Mouse (Mus musculus): ENCODE results near the gene Btbd11. TPM values are rescaled to one million over a fixed set of nuclear protein-coding genes. Genes with fewer than 3 reads are reported as not detected.

Gene Btbd11
- 2.4 and 2.9 TPM in 2 replicates for polyA plus RNA-seq (2012; rRNA removed)

DNA sequence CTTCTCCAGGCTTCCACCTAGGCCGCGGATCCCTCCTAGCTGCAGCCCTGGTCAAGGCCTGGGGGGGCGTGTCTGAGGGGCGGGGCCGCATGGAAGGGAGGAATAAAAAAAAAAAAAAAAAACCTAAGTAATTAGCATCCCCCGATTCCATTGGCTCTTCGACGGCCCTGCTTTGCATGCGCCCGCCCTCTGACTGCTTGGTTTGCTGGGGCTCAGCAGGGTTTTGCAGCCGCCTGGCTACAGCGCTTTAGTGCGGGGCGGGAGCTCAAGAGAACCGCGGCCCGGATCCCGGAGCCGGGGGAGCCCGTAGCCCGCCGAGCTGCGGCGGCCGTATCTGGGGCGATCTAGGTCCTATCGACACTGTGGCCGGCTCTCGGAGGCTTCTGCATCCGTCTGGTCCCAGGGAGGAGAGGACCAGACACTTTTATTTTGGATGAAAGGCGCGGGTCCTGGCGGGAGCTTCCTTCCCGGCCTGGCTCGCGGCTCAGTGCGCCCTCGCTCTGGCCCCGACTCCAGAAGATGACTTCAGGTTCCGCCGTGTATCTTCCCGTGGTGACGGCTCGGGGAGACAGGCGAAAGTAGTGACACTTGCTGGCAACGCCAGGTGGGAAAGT lies at the start of gene Btbd11:
Gene Btbd11, plus strand, starts transcription at position 210 of the 614 bp plus-strand sequence.
- no peak for DNase-seq (ENCODE audit: low read depth)

GRCm38 (mm10) chr10:85338733-85339132 lies 47.9 kb upstream of the Btbd11 start:
- no peak for DNase-seq (ENCODE audit: low read depth)

DNA sequence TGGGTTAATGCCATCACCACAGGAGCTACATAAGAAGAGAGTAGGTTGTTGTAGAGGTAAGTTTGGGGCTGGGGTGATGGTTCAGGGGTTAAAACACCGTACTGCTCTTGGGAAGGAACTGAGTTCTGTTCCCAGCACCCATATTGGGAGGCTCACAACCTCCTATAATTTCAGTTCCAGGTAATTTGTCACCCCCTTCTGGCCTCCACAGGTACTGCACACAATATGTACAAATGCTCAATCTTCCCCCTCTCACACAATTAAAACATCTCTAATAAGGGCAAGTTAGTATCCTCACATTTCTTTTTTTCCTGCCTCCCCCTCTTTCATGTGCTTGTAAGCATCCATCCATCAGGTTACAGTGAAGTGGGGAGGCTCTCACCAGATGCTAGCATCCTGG lies 44.7 kb upstream of the Btbd11 start:
- DNase-seq (ENCODE audit: low read depth) = no peak

DNA sequence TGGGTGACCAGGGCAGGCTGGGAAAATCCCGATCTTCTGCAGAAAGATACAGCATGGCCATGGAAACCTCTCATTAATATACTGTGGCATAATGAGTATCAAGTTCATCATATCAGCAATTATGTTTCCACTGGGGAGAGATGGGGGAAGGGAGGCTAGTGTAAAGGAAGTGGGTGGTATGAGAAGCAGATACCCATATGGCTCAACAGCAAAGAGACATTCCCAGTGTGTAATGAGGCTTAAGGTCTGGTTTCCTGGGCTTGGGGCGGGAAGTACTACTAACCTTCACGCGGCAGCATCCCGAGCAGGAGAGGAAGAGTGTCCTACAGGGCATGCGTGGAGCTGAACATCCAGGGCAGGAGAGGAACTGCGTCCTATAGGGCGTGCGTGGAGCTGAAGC lies 39.4 kb upstream of the Btbd11 start:
- no peak for DNase-seq (ENCODE audit: low read depth)

GRCm38 (mm10) chr10:85352505-85352904 lies 34.1 kb upstream of the Btbd11 start:
- no peak for DNase-seq (ENCODE audit: low read depth)

DNA sequence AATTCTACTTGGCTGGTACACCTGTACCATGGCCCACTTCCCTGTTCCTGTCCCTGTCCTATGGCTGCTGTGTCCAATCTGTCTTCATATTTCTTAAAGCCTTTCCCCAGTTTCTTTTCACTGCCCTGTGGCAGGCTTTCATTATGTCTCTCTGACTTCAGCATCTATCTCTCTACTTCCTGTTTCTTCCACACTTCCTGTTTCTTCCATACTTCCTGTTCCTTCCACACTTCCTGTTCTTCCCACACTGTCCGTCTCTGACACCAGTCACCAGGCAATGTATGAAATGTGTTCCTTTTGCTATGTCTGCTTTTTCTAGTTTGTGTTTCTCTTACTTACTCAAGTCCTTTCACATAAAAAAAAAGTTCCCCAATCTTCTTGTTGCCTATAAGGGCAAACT lies 32.3 kb upstream of the Btbd11 start:
- no peak for DNase-seq (ENCODE audit: low read depth)

DNA sequence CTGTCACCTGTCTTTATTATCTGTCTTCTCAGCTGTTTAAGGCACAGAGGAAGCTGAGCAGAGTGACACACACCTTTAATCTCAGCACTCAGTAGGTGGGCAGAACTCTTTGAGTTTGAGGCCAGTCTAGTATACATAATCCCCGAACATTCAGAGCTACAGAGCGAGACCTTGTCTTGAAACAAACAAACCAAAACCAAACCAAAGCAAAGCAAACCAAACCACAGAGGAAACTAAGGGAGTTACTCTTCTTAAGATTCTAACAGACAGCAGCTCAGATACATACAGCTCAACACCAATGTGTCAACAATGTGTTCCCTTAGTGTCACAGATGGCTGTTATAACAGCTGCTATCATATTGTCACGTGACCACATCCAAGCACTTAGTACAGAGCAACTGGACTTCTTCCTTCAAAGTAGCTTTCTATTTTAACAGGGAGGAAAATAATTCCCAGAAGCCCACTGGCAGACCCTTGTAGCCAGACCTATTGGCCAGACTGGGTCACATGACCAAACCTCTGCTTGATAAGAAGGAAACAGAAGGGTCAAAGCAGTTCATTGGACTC lies 27.0 kb upstream of the Btbd11 start:
- no peak for DNase-seq (ENCODE audit: low read depth)

DNA sequence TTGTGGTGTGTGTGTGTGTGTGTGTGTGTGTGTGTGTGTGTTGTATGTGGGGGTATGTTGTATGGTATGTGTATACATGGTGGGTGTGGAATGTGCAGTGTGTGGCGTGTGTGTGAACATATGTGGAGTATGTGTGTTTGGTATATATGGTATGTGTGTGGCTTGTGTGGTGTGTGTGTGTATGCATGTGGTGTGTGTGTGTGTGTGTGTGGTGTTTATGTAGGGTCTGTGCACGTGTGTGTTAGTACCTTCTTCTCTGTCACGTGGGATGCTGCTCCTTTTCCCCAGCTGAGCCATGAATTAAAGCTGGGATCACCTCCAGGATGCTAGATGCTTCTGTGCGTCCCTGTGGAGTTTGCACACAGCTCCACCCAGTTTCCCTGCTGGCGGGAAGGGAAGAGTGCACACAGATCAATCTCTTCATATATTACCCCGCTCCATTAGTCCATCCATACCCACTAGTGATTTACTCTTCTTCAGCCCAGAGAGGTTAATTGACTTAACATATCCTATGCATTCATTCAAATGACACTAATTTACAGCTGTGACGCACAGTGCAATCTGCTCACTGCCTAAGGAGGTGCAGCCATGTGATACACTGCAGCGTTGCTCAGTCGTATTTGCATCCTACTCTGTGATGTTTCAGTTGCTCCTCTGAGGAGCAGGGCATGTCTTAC lies 23.7 kb upstream of the Btbd11 start:
- no peak for DNase-seq (ENCODE audit: low read depth)

DNA sequence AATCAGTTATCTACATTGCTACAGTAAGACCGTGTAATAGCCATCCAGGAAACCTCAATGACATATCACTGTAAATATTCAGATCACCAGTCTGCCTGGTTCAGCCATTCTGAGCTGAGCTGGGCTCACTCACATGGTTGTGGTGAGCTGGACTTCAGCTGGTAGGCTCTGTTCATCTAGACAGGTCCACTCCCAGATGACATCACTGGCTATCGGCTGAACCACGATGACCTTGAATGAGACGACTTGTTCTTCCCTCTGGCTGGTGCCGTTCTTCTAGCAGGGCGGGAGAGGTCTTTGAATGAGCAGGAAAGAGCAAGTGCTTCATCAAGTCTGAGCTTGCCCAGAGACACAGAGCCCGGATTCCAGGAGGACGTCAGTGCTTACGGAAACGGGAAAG lies 19.7 kb upstream of the Btbd11 start:
- no peak for DNase-seq (ENCODE audit: low read depth)

DNA sequence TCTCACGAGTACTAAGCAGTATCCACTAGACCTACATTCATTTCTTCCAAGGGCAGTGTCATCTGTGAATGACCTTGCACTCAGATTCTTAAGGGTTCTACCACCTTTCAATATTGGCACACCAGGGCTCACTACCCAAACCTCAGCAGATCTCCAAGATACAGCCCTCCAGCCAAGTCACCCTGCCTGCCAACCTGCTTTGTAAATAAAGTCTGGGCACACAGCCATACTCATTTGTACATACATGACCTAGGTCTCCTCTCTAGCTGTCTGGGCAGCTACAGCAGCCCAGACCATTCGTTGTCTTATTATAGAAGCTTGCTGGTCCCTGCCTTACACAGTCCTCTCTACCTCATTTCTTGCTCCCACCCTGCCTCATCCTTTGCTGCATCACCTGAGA lies 15.3 kb upstream of the Btbd11 start:
- no peak for DNase-seq (ENCODE audit: low read depth)

DNA sequence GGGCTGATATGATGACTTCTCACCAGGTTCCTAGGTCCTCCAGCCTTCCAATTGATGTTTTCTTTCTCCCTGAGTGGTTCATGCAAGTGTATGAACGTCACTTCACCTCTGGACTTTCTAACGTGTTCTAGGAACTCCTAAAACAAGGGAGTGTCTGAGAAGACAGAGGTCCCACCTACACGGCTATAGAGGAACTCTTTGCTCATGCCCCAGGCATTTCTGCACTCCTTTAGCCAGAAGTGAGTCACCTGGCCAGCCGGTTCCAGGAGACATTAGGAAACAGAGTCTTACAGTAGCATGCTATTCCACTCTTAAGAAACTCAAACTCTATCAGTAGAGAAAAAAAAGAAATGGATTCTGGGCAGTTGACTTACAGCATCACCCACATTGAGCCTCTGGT lies 14.5 kb upstream of the Btbd11 start:
- no peak for DNase-seq (ENCODE audit: low read depth)

GRCm38 (mm10) chr10:85378972-85379371 lies 7.6 kb upstream of the Btbd11 start:
- no peak for DNase-seq (ENCODE audit: low read depth)

DNA sequence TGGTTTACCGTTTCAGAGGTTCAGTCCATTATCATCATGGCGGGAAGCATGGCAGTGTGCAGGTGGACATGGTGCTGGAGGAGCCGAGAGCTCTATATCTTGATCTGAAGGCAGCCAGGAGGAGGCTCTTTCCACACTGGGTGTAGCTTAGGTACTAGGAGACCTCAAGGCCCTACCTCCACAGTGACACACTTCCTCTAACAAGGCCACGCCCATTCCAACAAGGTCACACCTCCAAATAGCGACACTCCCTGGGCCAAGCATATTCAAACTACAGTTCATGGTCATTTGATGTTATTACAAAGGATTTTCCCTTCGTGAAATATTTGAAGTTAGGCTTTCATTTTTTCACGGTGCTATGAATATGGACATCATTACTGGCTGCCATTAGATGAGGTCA lies 3.6 kb upstream of the Btbd11 start:
- DNase-seq (ENCODE audit: low read depth) = no peak

DNA sequence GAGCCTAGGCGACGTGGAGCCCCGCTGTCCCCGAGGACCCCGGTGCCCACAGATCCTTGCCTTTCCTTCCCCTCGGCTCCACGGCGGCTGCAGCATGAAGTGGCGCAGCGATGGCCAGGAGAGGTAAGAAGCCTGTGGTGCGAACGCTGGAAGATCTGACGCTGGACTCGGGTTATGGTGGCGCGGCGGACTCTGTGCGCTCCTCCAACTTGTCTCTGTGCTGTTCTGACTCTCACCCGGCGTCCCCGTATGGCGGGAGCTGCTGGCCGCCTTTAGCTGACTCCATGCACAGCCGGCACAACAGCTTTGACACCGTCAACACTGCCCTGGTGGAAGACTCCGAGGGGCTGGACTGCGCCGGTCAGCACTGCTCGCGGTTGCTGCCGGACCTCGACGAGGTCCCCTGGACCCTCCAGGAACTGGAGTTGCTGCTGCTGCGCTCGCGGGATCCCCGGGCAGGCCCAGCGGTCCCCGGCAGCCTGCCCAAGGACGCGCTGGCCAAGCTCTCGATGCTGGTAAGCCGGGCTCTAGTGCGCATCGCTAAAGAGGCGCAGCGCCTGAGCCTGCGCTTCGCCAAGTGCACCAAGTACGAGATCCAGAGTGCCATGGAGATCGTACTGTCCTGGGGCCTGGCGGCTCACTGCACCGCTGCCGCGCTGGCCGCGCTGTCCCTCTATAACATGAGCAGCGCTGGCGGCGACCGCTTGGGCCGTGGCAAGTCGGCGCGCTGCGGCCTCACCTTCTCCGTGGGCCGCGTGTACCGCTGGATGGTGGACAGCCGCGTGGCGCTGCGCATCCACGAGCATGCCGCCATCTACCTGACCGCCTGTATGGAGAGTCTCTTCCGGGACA lies 831 bp downstream of the Btbd11 start:
- no peak for DNase-seq (ENCODE audit: low read depth)

- no peak for DNase-seq (ENCODE audit: low read depth)
These were observed 1.6 kb downstream of the Btbd11 start for GRCm38 (mm10) chr10:85388071-85388750.

DNA sequence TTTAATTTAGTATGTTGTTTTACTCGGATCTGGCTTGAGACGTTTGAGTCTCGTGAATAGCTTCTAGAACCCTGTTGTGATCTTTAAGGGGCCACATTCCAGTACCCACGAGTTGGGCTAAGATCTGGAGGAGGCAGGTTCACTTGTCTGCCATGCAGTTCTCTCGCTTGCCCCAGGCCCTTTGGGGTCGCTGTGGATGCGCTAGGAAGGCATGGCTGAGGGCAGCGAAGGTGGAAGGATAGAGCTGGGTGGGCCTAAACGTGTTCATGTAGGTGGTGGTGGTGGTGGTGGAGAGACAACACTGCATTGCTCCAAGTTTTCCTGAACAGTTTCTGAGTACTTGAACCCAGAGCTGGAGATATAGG lies 2.1 kb downstream of the Btbd11 start:
- DNase-seq (ENCODE audit: low read depth) = no peak

GRCm38 (mm10) chr10:85389286-85390139 lies 2.9 kb downstream of the Btbd11 start:
- DNase-seq (ENCODE audit: low read depth) = no peak

DNA sequence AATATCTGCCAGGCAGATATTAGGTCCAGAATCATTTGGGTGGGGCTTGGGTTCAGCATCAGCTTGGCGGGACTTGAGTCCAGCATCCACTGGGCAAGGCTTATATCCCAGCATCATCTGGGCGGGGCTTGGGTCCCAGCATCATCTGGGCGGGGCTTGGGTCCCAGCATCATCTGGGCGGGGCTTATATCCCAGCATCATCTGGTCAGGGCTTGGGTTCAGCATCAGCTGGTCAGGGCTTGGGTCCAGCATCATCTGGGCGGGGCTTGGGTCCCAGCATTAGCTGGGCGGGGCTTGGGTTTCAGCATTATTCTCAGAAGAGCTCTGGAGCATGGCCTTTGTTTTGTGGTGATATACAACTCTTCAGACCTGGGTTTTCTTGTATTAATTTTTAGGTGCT lies 6.4 kb downstream of the Btbd11 start:
- DNase-seq (ENCODE audit: low read depth) = no peak

GRCm38 (mm10) chr10:85394558-85394957 lies 7.9 kb downstream of the Btbd11 start:
- DNase-seq (ENCODE audit: low read depth) = no peak

DNA sequence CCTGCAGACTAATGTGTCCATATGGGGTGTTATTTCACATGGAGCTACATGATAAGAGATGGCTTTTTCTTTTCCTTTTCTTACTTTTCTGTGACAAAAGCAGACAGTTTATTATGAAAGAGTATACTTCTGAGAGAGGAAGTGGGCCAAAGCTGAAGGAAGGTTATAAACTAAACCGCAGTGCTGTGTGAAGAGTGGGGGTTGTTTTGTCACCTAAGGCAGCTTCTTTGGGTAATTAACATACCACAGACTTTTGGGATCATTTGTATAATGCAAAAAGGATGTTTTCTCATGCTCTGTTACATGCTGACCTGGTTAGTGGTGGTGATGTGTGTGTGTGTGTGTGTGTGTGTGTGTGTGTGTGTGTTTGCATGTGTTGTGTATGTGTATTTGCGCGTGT lies 24.5 kb downstream of the Btbd11 start:
- no peak for DNase-seq (ENCODE audit: low read depth)

Data from gonadal fat pad, adult 2 months (tissue).